Mouse (Mus musculus) intestine, embryonic 15.5 days (tissue): ENCODE data around the gene Tgm4. TPM values are rescaled to one million over a fixed set of nuclear protein-coding genes. Genes with fewer than 3 reads are reported as not detected.

Experiments used
- ATAC-seq: fragments of 200-750 bp; cut with Nextera tagmentation; 2 replicates; pipeline ENCODE4 v1.8.0; 2017; ENCODE audit warnings: moderate TSS enrichment, moderate library complexity
- H3K27ac ChIP-seq: fragments of 300-500 bp; sonication (generic); 2 replicates; pipeline ENCODE4 v1.5.1; 2015; ENCODE audit warnings: mild to moderate bottlenecking, inconsistent platforms
- H3K27me3 ChIP-seq: fragments of 300-500 bp; sonication (generic); replicated peaks from 2 replicates; pipeline ENCODE4 v1.6.1; 2015; ENCODE audit warnings: inconsistent platforms
- H3K36me3 ChIP-seq: fragments of 300-500 bp; sonication (generic); 2 replicates; pipeline ENCODE4 v1.6.1; 2015; ENCODE audit warnings: inconsistent platforms
- H3K4me1 ChIP-seq: fragments of 300-500 bp; sonication (generic); replicated peaks from 2 replicates; pipeline ENCODE4 v1.6.1; 2015; ENCODE audit warnings: inconsistent platforms
- H3K4me2 ChIP-seq: fragments of 300-500 bp; sonication (generic); replicated peaks from 2 replicates; pipeline ENCODE4 v1.6.1; 2015; ENCODE audit warnings: mild to moderate bottlenecking, inconsistent platforms
- H3K4me3 ChIP-seq: fragments of 300-500 bp; sonication (generic); replicated peaks from 2 replicates; pipeline ENCODE4 v1.5.1; 2015; ENCODE audit warnings: inconsistent platforms
- H3K9ac ChIP-seq: fragments of 300-500 bp; sonication (generic); 2 replicates; pipeline ENCODE4 v1.6.1; 2015; ENCODE audit warnings: inconsistent platforms
- H3K9me3 ChIP-seq: fragments of 300-500 bp; sonication (generic); 2 replicates; pipeline ENCODE4 v1.6.1; 2016; ENCODE audit warnings: inconsistent platforms
- WGBS: fragments of 180-500 bp; shearing (Covaris S2); methylation state at CpG from one replicate; pipeline ENCODE4 v1.1.7; 2015; 5-methylcytosine and 5-hydroxymethylcytosine counted together
- polyA plus RNA-seq: library from polyadenylated mRNA; unstranded; fragments of >200 nt; fragmentation: Nextera tagmentation; extraction: Ambion mirVana; gene quantifications from 2 replicates; pipeline ENCODE4 v1.2.1, GENCODE M21; 2015

Tgm4 gene
- 0.26 and 0.45 TPM in 2 replicates for polyA plus RNA-seq

- no peak within 1 kb of the TSS for H3K27ac ChIP-seq
- H3K4me2 ChIP-seq: no peak within 1 kb of the TSS
- no peaks in the 10 kb centered on the region for H3K9me3 ChIP-seq
- 0 out of 2 replicates have a peak, but pooled peaks cover 3% of the 10 kb centered on the region for H3K4me1 ChIP-seq
- no peaks in the 10 kb centered on the region for H3K36me3 ChIP-seq
- 84% methylated on average over 4 of the region's 4 CpGs for WGBS
- no peak within 1 kb of the TSS for H3K4me3 ChIP-seq
- no peaks in the 10 kb centered on the region for H3K27me3 ChIP-seq
- no peak within 1 kb of the TSS for H3K9ac ChIP-seq
- no peak for ATAC-seq
Measured at GRCm38 (mm10) chr9:123034426-123034825, at the start of gene Tgm4. Tgm4 (plus strand) TSS chr9:123034726.

- peaks cover 21% of the 10 kb centered on the region; the same call in 1 of the 2 replicates for H3K36me3 ChIP-seq
- no peak overlapping the region for H3K4me3 ChIP-seq
- H3K4me1 ChIP-seq: no peaks in the 10 kb centered on the region
- no peaks in the 10 kb centered on the region for H3K9me3 ChIP-seq
- no peak overlapping the region for H3K27ac ChIP-seq
- H3K27me3 ChIP-seq: no peaks in the 10 kb centered on the region
- ATAC-seq: no peak
- no peak overlapping the region for H3K9ac ChIP-seq
- no peak overlapping the region for H3K4me2 ChIP-seq
- 93% methylated on average over 10 of the region's 10 CpGs for WGBS
Measured at GRCm38 (mm10) chr9:122998406-122999192, 35.9 kb upstream of the Tgm4 start.

GRCm38 (mm10) chr9:122999193-122999586 lies 35.3 kb upstream of the Tgm4 start:
- ATAC-seq: no peak
- Histone ChIP-seq H3K9me3 (no peaks in the 10 kb centered on the region), H3K27me3 (no peaks in the 10 kb centered on the region), H3K9ac (no peak overlapping the region), H3K4me2 (no peak overlapping the region), H3K4me1 (no peaks in the 10 kb centered on the region), H3K4me3 (no peak overlapping the region), H3K27ac (no peak overlapping the region), H3K36me3 (peaks cover 24% of the 10 kb centered on the region)
- WGBS: 94% methylated on average over 4 of the region's 4 CpGs

DNA sequence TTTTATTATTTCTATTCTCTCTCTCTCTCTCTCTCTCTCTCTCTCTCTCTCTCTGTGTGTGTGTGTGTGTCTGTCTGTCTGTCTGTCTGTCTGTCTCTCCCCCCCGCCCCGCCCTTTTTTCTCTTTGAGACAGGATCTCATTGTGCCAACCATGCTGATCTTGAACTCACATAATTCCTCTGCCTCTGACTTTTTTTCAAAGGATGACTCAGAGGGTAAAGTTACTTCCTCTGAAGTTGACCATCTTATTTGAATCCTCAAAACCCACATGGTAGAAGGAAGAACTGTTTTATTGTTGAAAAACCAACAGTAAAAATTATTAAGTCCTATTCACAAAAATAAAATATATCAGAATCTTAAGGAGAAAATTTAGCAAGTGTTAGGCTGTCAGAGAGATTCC lies 29.8 kb upstream of the Tgm4 start:
- Histone ChIP-seq H3K4me1 (no peaks in the 10 kb centered on the region), H3K4me2 (no peak overlapping the region), H3K4me3 (no peak overlapping the region), H3K9me3 (no peaks in the 10 kb centered on the region), H3K9ac (no peak overlapping the region), H3K27ac (no peak overlapping the region), H3K36me3 (peaks cover 19% of the 10 kb centered on the region), H3K27me3 (no peaks in the 10 kb centered on the region)
- ATAC-seq: no peak
- 100% methylated on average over 2 of the region's 2 CpGs for WGBS

- no peak for ATAC-seq
- Histone ChIP-seq H3K4me1 (no peaks in the 10 kb centered on the region), H3K27ac (no peak overlapping the region), H3K4me3 (no peak overlapping the region), H3K9me3 (no peaks in the 10 kb centered on the region), H3K4me2 (no peak overlapping the region), H3K27me3 (no peaks in the 10 kb centered on the region), H3K9ac (no peak overlapping the region), H3K36me3 (peaks cover 29% of the 10 kb centered on the region)
- WGBS: 56% methylated on average over 6 of the region's 6 CpGs
Measured at GRCm38 (mm10) chr9:123006071-123006470, 28.5 kb upstream of the Tgm4 start.

- Histone ChIP-seq H3K4me3 (peak within 1 kb of the TSS; percentile 79), H3K27ac (peak within 1 kb of the TSS; percentile 96), H3K36me3 (peaks cover 4% of the 10 kb centered on the region; the same call in 1 of the 2 replicates), H3K4me1 (0 out of 2 replicates have a peak, but pooled peaks cover 2% of the 10 kb centered on the region), H3K9me3 (no peaks in the 10 kb centered on the region), H3K27me3 (no peaks in the 10 kb centered on the region), H3K4me2 (peak within 1 kb of the TSS; percentile 74), H3K9ac (peak within 1 kb of the TSS; percentile 79)
- under 1% methylated on average over 54 of the region's 69 CpGs for WGBS
- ATAC-seq: peak; percentile 99
Measured at GRCm38 (mm10) chr9:123020995-123021631, 13.4 kb upstream of the Tgm4 start, which contains the start of gene Tmem42. Tmem42 (plus strand) TSS chr9:123021326.

DNA sequence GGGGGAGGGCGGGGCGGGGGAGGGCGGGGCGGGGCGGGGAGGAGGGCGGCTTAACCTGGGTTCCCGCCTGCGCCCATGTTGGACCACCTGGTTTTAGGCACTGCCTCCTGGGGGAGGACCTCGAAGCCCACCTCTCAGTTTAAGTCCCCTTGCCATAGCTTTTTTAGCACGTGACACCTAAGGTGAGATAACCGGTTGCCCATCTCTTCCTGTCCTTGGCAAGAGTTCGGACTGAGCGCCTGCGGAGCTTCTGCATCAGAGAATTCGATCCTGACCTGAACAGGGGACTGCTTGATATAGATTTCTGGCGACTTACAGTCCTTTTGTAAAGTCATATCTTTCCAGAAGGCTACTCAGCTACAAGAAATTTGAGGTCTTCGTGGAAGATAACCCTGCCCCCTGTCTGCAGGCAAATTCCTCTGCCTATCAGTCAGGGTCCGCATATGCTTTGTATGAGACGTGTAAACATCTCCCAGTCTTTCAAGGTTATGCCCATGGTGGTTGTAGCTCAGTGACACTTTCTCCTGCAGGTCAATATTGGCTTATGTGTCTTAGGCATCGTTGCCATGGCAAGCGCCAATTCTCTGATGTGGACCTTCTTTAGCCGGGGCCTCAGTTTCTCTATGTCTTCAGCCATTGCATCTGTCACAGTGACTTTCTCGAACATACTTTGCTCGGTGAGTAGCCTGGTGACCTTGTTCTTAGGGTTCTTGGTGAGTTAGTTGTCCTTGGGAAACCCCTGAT lies 12.7 kb upstream of the Tgm4 start:
- Histone ChIP-seq H3K9me3 (no peaks in the 10 kb centered on the region), H3K4me2 (peak overlapping the region; percentile 74), H3K27me3 (no peaks in the 10 kb centered on the region), H3K4me3 (peak overlapping the region; percentile 79), H3K27ac (no peak overlapping the region), H3K4me1 (0 out of 2 replicates have a peak, but pooled peaks cover 2% of the 10 kb centered on the region), H3K36me3 (no peaks in the 10 kb centered on the region), H3K9ac (peak overlapping the region; percentile 40; the same call in 1 of the 2 replicates)
- peak; percentile 3; the same call in 1 of the 2 replicates for ATAC-seq
- WGBS: 39% methylated on average over 16 of the region's 24 CpGs

DNA sequence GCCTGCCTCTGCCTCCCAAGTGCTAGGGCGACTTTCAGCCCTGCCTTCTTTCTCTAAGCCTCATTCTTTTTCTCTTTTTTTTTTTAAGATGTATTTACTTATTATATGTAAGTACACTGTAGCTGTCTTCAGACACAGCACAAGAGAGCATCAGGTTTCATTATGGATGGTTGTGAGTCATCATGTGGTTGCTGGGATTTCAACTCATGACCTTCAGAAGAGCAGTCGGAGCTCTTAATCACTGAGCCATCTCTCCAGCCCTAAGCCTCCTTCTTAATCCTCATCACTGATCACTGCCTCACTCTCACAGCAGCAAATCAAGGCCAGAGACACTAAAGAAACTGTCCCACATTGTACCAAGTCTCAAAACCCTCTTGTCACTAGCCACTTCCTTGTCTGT lies 10.3 kb upstream of the Tgm4 start:
- H3K4me2 ChIP-seq: no peak overlapping the region
- no peaks in the 10 kb centered on the region for H3K36me3 ChIP-seq
- H3K4me3 ChIP-seq: no peak overlapping the region
- 0 out of 2 replicates have a peak, but pooled peaks cover 2% of the 10 kb centered on the region for H3K4me1 ChIP-seq
- H3K9ac ChIP-seq: no peak overlapping the region
- H3K27ac ChIP-seq: no peak overlapping the region
- no peak for ATAC-seq
- no peaks in the 10 kb centered on the region for H3K27me3 ChIP-seq
- 84% methylated on average over 2 of the region's 2 CpGs for WGBS
- H3K9me3 ChIP-seq: no peaks in the 10 kb centered on the region

DNA sequence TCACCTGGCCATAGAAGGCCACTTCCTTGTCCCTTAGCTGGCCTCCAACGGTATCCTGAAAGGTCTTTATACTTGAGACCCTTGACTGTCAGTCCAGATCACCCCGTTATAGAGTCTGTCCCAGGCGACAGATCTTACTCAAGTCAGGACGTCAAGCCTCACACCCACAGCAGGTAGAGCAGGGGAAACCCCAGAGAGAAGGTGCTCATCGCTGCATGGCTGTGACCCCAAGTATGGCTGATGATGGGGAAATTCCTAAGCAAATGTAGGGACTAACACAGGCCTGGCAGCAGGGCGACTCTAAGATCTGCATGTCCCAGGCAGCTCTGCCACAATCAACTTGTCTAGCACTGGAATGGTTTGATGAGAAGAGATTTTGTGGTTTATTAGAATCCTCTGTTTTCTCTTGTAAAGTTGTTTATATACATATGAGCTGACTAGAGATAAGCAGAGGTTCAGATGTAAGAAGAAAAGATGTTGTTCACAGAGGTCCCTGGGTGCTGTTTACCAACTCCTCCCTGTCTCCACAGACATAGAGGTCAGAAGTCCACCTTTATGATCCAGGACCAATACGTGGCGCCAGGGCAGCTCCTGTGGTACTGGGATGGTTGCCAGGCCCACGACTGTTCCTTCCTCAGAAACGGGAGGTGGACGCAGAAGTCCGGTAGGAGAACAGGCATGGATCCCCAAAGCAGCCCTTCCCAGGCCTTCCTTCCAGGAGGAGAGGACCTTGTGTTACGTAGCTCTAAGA lies 2.9 kb upstream of the Tgm4 start:
- H3K9ac ChIP-seq: no peak overlapping the region
- H3K4me2 ChIP-seq: no peak overlapping the region
- 0 out of 2 replicates have a peak, but pooled peaks cover 3% of the 10 kb centered on the region for H3K4me1 ChIP-seq
- H3K9me3 ChIP-seq: no peaks in the 10 kb centered on the region
- H3K27me3 ChIP-seq: no peaks in the 10 kb centered on the region
- H3K27ac ChIP-seq: no peak overlapping the region
- no peaks in the 10 kb centered on the region for H3K36me3 ChIP-seq
- H3K4me3 ChIP-seq: no peak overlapping the region
- ATAC-seq: no peak
- 69% methylated on average over 13 of the region's 13 CpGs for WGBS

GRCm38 (mm10) chr9:123047665-123048064 lies 13.1 kb downstream of the Tgm4 start:
- H3K9ac ChIP-seq: no peak overlapping the region
- H3K9me3 ChIP-seq: no peaks in the 10 kb centered on the region
- H3K4me1 ChIP-seq: no peaks in the 10 kb centered on the region
- H3K4me3 ChIP-seq: no peak overlapping the region
- 78% methylated on average over 1 of the region's 1 CpGs for WGBS
- H3K36me3 ChIP-seq: no peaks in the 10 kb centered on the region
- no peak overlapping the region for H3K4me2 ChIP-seq
- H3K27me3 ChIP-seq: no peaks in the 10 kb centered on the region
- no peak for ATAC-seq
- H3K27ac ChIP-seq: no peak overlapping the region

- Histone ChIP-seq H3K36me3 (no peaks in the 10 kb centered on the region), H3K4me2 (no peak overlapping the region), H3K4me1 (no peaks in the 10 kb centered on the region)
Measured at GRCm38 (mm10) chr9:123058724-123059292, 24.3 kb downstream of the Tgm4 start.

More at GRCm38 (mm10) chr9:123058724-123059292, 24.3 kb downstream of the Tgm4 start:
- no peaks in the 10 kb centered on the region for H3K9me3 ChIP-seq
- no peaks in the 10 kb centered on the region for H3K27me3 ChIP-seq
- ATAC-seq: no peak
- no peak overlapping the region for H3K9ac ChIP-seq
- H3K27ac ChIP-seq: no peak overlapping the region
- H3K4me3 ChIP-seq: no peak overlapping the region
